Mouse (Mus musculus) neutrophil, adult 65 days (primary cell): ENCODE data around the gene Olfr859. TPM values are rescaled to one million over a fixed set of nuclear protein-coding genes. Genes with fewer than 3 reads are reported as not detected.

Experiments used
- total RNA-seq: library from RNA; stranded (reverse); gene quantifications from 2 replicates; pipeline ENCODE4 v1.2.4, GENCODE M21; 2023

Gene Olfr859
- not detected in 2 replicates for total RNA-seq

DNA sequence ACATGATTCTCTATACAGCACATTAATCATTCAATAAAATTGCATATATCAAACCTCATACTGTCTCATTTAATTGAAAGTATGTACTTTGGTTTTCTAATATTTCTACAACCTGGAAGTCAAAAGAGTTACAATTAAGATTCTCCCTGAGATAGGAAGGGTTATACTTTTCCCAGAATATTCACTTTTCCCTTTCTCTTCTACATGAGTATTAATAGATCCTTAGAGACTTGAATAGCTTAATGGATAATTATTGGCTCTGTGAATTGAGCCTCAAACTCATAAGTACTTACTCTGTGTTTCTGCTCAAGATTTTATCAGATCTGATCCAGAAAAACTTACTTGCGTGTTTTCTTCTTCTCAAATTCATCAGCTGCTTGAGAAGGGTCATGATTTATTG, at the start of gene Olfr859:
Gene Olfr859 (plus strand): TSS at position 301 of the 400 bp plus-strand sequence.

GRCm38 (mm10) chr9:19779983-19780382, 24.7 kb upstream of the Olfr859 start, which contains the start of gene Olfr58:
Gene Olfr58, plus strand, starts transcription at chr9:19780283.

GRCm38 (mm10) chr9:19849647-19850046, 44.9 kb downstream of the Olfr859 start, which contains the start of gene Olfr860:
Gene Olfr860, minus strand, starts transcription at chr9:19849747.

Other genes with a start within 250 kb of the Olfr859 start
- not detected in 2 replicates for gene Olfr854, start 237.5 kb upstream of the Olfr859 start, total RNA-seq
- gene Olfr855, start 222.3 kb upstream of the Olfr859 start, total RNA-seq, result not detected in 2 replicates
- gene Zfp317, start 182.8 kb upstream of the Olfr859 start, total RNA-seq, result 6.4 and 7.2 TPM in 2 replicates
- gene Olfr857, start 95.5 kb upstream of the Olfr859 start, total RNA-seq, result not detected in 2 replicates
- gene Olfr58, start 24.6 kb upstream of the Olfr859 start, total RNA-seq, result not detected in 2 replicates
- not detected in 2 replicates for gene Olfr860, start 44.8 kb downstream of the Olfr859 start, total RNA-seq
- not detected in 2 replicates for gene Olfr862, start 83.1 kb downstream of the Olfr859 start, total RNA-seq
- not detected in 2 replicates for gene Olfr77, start 112.0 kb downstream of the Olfr859 start, total RNA-seq
- gene Olfr866, start 223.1 kb downstream of the Olfr859 start, total RNA-seq, result not detected in 2 replicates